Mouse (Mus musculus) heart, postnatal 0 days (tissue): Measurements from ENCODE around the gene Gm28038.

Experiments used
- CTCF ChIP-seq: IDR thresholded peaks from 2 replicates; pipeline ENCODE4 v1.5.1; 2016; ENCODE audit warnings: antibody characterized with exemption, control low read depth, low read depth
- EP300 ChIP-seq: IDR thresholded peaks from 2 replicates; pipeline ENCODE4 v1.6.1; 2016; ENCODE audit warnings: antibody characterized with exemption, low read depth

- TF ChIP-seq CTCF, result no peak
- TF ChIP-seq EP300, result no peak
These were observed 36.1 kb downstream of the Gm28038 start for GRCm38 (mm10) chr2:30316955-30317354.
